Mouse (Mus musculus): ENCODE measurements around the gene Ldlrad2.

- no peak for TF ChIP-seq POLR2A (IDR thresholded peaks at IDR 0.05; ENCODE audit: insufficient read length, low read depth)
- no peak for TF ChIP-seq E2F4 (IDR thresholded peaks at IDR 0.05; ENCODE audit: insufficient read depth)
- no peak for TF ChIP-seq MAX (IDR thresholded peaks at IDR 0.05; ENCODE audit: low read depth)
- TF ChIP-seq MYOD1 (IDR thresholded peaks at IDR 0.05; ENCODE audit: control insufficient read depth in 1 of 3, insufficient read length in 2 of 3, low read depth in 2 of 3), result no peak
- TF ChIP-seq TCF12 (IDR thresholded peaks at IDR 0.05; ENCODE audit: insufficient read depth, poor library complexity, severe bottlenecking), result no peak
- no peak for TF ChIP-seq POLR2AphosphoS2 (IDR thresholded peaks at IDR 0.05; ENCODE audit: insufficient read length, low read depth)
- TF ChIP-seq REST (IDR thresholded peaks at IDR 0.05; ENCODE audit: insufficient read depth, insufficient read length), result no peak
- no peak for TF ChIP-seq MYOG (IDR thresholded peaks at IDR 0.05; ENCODE audit: control insufficient read depth in 1 of 3, insufficient read depth in 1 of 3, insufficient read length in 2 of 3, low read depth in 2 of 3)
- TF ChIP-seq CEBPB (IDR thresholded peaks at IDR 0.05; ENCODE audit: insufficient read depth, poor library complexity, severe bottlenecking), result no peak
- TF ChIP-seq USF1 (IDR thresholded peaks at IDR 0.05; ENCODE audit: low read depth), result no peak
- no peak for TF ChIP-seq TCF3 (IDR thresholded peaks at IDR 0.05; ENCODE audit: insufficient read length, low read depth)
These were observed 16.6 kb upstream of the Ldlrad2 start for GRCm38 (mm10) chr4:137590961-137591360.
